Mouse (Mus musculus) macrophage (primary cell): ENCODE measurements around the gene Fbxo34. TPM values are rescaled to one million over a fixed set of nuclear protein-coding genes. Genes with fewer than 3 reads are reported as not detected.
"Not testable (repeated sequence)": the region's sequence is repeated elsewhere in the genome, so short reads cannot be mapped to it uniquely, and the experiment has no call there.

Source experiments
- H3K27ac ChIP-seq: fragments of 350-480 bp; formaldehyde crosslinking; 2 replicates; pipeline ENCODE4 v1.9.0; 2021
- H3K36me3 ChIP-seq: fragments of 350-480 bp; formaldehyde crosslinking; 2 replicates; pipeline ENCODE4 v1.9.0; 2021; ENCODE audit errors: inconsistent target
- H3K4me3 ChIP-seq: fragments of 350-480 bp; formaldehyde crosslinking; 2 replicates; pipeline ENCODE4 v1.9.0; 2021; ENCODE audit errors: inconsistent target
- H3K79me2 ChIP-seq: fragments of 350-480 bp; formaldehyde crosslinking; 2 replicates; pipeline ENCODE4 v1.9.0; 2021; ENCODE audit errors: inconsistent target
- WGBS: methylation state at CpG from one replicate; pipeline ENCODE4 v1.1.7; 2026; ENCODE audit warnings: inconsistent platforms; ENCODE audit not compliant: missing documents; 5-methylcytosine and 5-hydroxymethylcytosine counted together
- polyA plus RNA-seq: library from polyadenylated mRNA; stranded (reverse); fragments of 250-400 nt; gene quantifications from 3 replicates; pipeline ENCODE4 v1.2.4, GENCODE M21; 2018; ENCODE audit warnings: inconsistent platforms

Gene Fbxo34
- polyA plus RNA-seq, 1 experiment from 2014 or later = 16.6 TPM

DNA sequence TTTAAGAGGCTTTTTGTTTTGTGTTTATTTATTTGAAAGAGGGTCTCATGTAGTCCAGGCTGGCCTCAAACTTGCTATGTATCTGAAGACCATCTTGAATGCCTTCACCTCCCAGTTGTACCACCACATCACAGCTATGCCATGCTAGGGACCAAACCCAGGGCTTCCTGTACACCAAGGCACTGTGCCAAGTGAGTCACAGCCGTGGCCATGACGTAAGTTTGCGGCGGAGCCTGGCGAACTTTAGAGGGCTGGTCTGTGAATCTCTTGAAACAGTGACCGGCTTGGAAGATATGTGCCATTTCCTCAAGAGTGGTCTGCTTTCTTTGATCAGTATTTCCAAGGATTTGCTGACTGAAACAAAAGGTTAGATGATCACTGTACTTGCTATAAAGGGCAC, 68.4 kb downstream of the Fbxo34 start:
- WGBS = 23% methylated on average over 6 of the region's 6 CpGs

GRCm38 (mm10) chr14:47520751-47521449, 70.7 kb downstream of the Fbxo34 start:
- no peak overlapping the region for H3K27ac ChIP-seq

More for the DNA sequence above, 68.4 kb downstream of the Fbxo34 start:
- H3K4me3 ChIP-seq = no peak overlapping the region
- no peaks in the 10 kb centered on the region for H3K36me3 ChIP-seq
- no peak overlapping the region for H3K27ac ChIP-seq
- H3K79me2 ChIP-seq = peaks cover 80% of the 10 kb centered on the region

DNA sequence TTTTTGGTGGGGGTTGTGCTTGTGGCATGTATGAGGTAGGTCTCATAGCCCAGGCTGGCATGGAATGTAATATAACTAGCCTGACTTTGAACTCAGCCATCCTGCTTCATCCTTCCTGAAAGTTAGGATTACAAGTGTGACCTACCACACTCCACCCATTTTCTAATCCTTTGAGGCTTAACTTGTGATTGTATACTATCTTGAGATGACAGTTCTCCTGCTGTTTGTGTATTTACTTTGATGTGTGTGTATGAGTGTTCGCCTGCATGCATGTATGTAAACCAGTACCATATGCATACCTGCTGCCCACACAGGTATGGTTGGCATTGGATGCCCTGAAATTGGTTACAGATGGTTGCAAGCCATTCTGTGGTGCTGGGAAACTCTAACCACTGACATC, 71.4 kb downstream of the Fbxo34 start:
- no peak overlapping the region for H3K4me3 ChIP-seq
- H3K36me3 ChIP-seq = no peaks in the 10 kb centered on the region
- WGBS = 100% methylated on average over 1 of the region's 1 CpGs
- H3K79me2 ChIP-seq = peaks cover 75% of the 10 kb centered on the region
- no peak overlapping the region for H3K27ac ChIP-seq

More at GRCm38 (mm10) chr14:47520751-47521449, 70.7 kb downstream of the Fbxo34 start:
- 95% methylated on average over 13 of the region's 13 CpGs for WGBS
- H3K4me3 ChIP-seq = no peak overlapping the region
- H3K79me2 ChIP-seq = peaks cover 79% of the 10 kb centered on the region
- H3K36me3 ChIP-seq = no peaks in the 10 kb centered on the region

GRCm38 (mm10) chr14:47522301-47522700, 72.1 kb downstream of the Fbxo34 start:
- WGBS = 98% methylated on average over 7 of the region's 7 CpGs
- H3K4me3 ChIP-seq = no peak overlapping the region
- no peaks in the 10 kb centered on the region for H3K36me3 ChIP-seq
- no peak overlapping the region for H3K27ac ChIP-seq
- peaks cover 68% of the 10 kb centered on the region for H3K79me2 ChIP-seq

DNA sequence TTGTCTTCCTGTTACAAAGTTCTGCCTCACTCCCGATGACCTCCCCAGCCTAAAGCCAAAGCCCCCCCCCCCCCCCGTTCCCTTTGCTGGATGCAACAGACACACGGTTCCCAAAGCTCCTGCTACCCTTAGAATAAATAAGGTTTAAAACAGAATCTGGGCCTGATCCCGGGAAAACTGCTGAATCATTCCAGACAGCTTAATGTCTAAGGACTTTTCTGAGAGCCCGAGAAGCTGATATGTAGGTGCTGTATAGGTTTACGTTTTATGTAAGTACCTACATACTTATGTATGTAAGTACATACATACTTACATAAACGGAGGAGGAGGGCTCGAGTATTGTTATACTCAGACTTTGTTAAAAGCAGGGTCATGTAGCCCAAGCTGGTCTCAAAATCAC, 75.2 kb downstream of the Fbxo34 start:
- H3K4me3 ChIP-seq = no peak overlapping the region
- WGBS = 82% methylated on average over 7 of the region's 8 CpGs
- no peaks in the 10 kb centered on the region for H3K36me3 ChIP-seq
- peaks cover 38% of the 10 kb centered on the region for H3K79me2 ChIP-seq
- H3K27ac ChIP-seq = no peak overlapping the region

DNA sequence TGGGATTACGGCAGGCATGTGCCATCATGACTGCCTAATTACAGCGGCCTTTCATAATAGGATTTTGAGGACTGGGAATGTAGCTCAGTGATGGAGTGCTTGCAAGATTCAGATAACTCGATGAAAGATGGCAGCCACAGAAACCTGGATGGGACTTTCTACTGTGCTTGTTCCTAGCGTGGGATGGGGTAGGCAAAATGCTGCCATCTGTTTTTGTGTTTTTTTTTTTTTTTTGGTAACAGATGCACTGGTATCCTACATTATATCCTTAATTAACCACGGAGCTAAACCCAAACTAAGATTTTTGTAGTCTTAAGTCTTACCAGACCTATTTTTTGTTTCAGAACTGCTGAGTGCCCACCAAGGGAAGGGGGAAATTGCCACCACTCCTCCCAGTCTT, 75.6 kb downstream of the Fbxo34 start:
- peaks cover 33% of the 10 kb centered on the region for H3K79me2 ChIP-seq
- 91% methylated on average over 5 of the region's 5 CpGs for WGBS
- H3K36me3 ChIP-seq = no peaks in the 10 kb centered on the region
- H3K4me3 ChIP-seq = no peak overlapping the region
- no peak overlapping the region for H3K27ac ChIP-seq

- Histone ChIP-seq H3K36me3 (no peaks in the 10 kb centered on the region), H3K27ac (no peak overlapping the region)
- WGBS = 93% methylated on average over 2 of the region's 2 CpGs
These were observed 77.6 kb downstream of the Fbxo34 start for GRCm38 (mm10) chr14:47527833-47528232.

GRCm38 (mm10) chr14:47528293-47528692, 78.1 kb downstream of the Fbxo34 start:
- Histone ChIP-seq H3K36me3 (no peaks in the 10 kb centered on the region), H3K27ac (no peak overlapping the region), H3K4me3 (no peak overlapping the region), H3K79me2 (peaks cover 16% of the 10 kb centered on the region; the same call in 1 of the 2 replicates)
- 89% methylated on average over 3 of the region's 3 CpGs for WGBS

More at GRCm38 (mm10) chr14:47527833-47528232, 77.6 kb downstream of the Fbxo34 start:
- H3K79me2 ChIP-seq = peaks cover 16% of the 10 kb centered on the region; the same call in 1 of the 2 replicates
- H3K4me3 ChIP-seq = no peak overlapping the region

DNA sequence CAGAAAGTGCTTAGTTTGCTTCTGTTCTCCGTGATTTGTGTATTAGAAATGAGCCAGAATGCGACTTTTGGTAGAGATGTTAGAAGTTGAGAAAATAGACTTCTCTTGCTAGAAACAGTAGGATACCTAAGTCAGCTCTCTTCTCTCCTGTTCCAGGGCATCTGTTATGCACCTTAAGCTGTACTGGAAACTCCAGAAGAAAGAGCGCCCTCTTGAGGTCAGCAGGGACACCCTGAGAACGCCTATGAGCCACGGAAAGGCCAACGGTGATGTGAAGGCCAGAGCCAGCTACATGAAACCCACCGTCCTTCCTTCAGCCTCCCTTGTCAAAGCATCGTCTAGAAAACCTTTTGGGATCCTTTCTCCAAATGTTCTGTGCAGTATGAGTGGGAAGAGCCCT, 78.8 kb downstream of the Fbxo34 start:
- Histone ChIP-seq H3K36me3 (no peaks in the 10 kb centered on the region), H3K4me3 (no peak overlapping the region), H3K79me2 (peaks cover 16% of the 10 kb centered on the region; the same call in 1 of the 2 replicates), H3K27ac (no peak overlapping the region)
- 46% methylated on average over 8 of the region's 8 CpGs for WGBS

- H3K36me3 ChIP-seq, H3K27ac ChIP-seq, H3K4me3 ChIP-seq: not testable (repeated sequence)
- WGBS = 98% methylated on average over 6 of the region's 12 CpGs
- peaks cover 10% of the 10 kb centered on the region; the same call in 1 of the 2 replicates for H3K79me2 ChIP-seq
These were observed 79.4 kb downstream of the Fbxo34 start for GRCm38 (mm10) chr14:47529592-47529991.

DNA sequence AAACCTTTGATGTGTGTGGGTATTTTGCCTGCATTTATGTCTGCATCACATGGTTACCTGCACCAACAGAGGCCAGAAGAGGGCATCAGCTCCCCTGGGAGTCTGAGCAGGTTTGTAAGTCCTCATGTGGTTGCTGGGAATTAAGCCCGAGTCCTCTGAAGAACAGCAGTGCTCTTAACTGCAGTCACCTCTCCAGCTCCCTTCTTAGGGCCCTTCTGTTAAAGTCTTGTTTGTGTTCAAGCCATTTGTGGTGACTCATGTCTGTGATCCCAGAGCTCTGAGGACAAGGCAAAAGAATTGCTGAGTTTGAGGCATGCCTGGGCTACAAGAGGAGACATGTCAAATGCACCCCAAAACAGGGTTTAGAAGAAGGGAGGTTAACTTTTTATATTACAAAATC, 82.3 kb downstream of the Fbxo34 start:
- Histone ChIP-seq H3K4me3 (no peak overlapping the region), H3K27ac (no peak overlapping the region), H3K79me2 (no peaks in the 10 kb centered on the region), H3K36me3 (no peaks in the 10 kb centered on the region)
- 100% methylated on average over 1 of the region's 1 CpGs for whole genome bisulfite sequencing

GRCm38 (mm10) chr14:47533365-47534175, 83.3 kb downstream of the Fbxo34 start:
- WGBS = 42% methylated on average over 11 of the region's 11 CpGs
- Histone ChIP-seq H3K4me3 (no peak overlapping the region), H3K36me3 (no peaks in the 10 kb centered on the region), H3K27ac (peak overlapping the region; percentile 41), H3K79me2 (no peaks in the 10 kb centered on the region)

- Histone ChIP-seq H3K79me2 (no peaks in the 10 kb centered on the region), H3K27ac (peak overlapping the region; percentile 41; the same call in 1 of the 2 replicates), H3K4me3 (no peak overlapping the region), H3K36me3 (no peaks in the 10 kb centered on the region)
- 92% methylated on average over 5 of the region's 5 CpGs for WGBS
These were observed 83.9 kb downstream of the Fbxo34 start for GRCm38 (mm10) chr14:47534176-47534525.

GRCm38 (mm10) chr14:47535096-47535495, 84.9 kb downstream of the Fbxo34 start:
- Histone ChIP-seq H3K27ac (no peak overlapping the region), H3K36me3 (no peaks in the 10 kb centered on the region), H3K79me2 (no peaks in the 10 kb centered on the region), H3K4me3 (no peak overlapping the region)
- 83% methylated on average over 1 of the region's 1 CpGs for WGBS

DNA sequence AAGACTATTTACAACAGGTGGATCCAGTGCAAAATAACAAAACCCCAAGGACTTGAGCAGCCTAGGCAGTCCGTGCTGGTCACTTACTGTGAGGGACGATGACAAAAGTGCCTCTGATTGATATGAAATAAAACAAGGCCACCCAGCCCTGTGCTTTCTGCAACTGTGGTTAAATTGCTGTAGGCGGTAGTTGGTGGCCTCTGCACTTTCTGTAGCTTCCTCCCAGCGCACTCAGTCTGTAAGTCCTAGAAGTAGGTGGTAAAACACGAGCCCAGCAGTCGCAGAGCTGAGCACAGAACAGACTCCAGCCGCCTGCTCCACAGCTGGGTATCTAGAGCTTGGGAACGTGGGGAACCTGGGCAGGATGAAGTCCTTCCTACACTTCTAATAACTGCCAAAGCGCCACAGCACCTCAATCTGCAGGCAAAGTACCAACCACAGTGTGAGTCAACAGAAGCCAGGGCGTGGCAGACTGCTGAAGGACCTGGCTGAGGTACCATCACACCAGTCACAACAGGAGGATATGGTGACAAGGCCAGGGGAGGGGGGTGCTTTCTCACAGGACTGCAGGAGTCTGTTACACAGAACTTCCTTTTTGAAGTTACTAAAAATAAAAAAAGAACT, 91.2 kb downstream of the Fbxo34 start:
- 9% methylated on average over 10 of the region's 10 CpGs for WGBS
- Histone ChIP-seq H3K79me2 (no peaks in the 10 kb centered on the region), H3K27ac (peak overlapping the region; percentile 79), H3K4me3 (no peak overlapping the region), H3K36me3 (peaks cover 24% of the 10 kb centered on the region)
